Mouse (Mus musculus) inflammation-experienced regulatory T-cells, adult 6 months (primary cell): ENCODE measurements around the gene Unc13a. TPM values are rescaled to one million over a fixed set of nuclear protein-coding genes. Genes with fewer than 3 reads are reported as not detected.
"Not testable (repeated sequence)": the region's sequence is repeated elsewhere in the genome, so short reads cannot be mapped to it uniquely, and the experiment has no call there.

Source experiments
- ATAC-seq: one replicate; pipeline ENCODE4 v1.8.0; 2017
- polyA plus RNA-seq, 3 experiments: library from polyadenylated mRNA; unstranded; fragments of 100-300 nt; shearing (Covaris generic); gene quantifications; one replicate each; pipeline ENCODE4 v1.2.1; 2017

The Unc13a gene
- under 1 TPM; 0.42 to 0.67 (median 0.54) TPM for polyA plus RNA-seq

DNA sequence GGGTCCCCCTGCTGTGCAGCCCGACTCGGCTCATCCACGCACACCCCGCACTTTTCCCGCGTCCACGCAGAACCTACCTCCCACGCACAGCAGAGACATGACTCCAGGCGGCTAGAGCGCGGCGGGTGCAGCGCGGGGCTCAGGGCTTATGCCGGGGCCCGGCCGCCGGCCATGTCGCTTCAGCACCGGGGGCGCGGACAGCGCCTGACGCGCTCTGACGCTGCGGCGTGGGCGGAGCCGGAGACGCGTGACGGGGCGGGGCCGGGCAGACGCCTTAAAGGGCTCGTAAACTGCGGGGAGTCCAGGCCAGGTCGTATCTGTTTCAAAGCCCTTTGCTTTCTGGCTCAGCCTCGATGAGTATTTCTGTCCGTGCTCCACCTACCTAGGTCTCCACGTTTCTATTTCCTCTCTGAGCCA lies at the start of gene Unc13a:
Unc13a (minus strand) TSS at position 209 of the 417 bp plus-strand sequence.
- ATAC-seq: peak; percentile 54

DNA sequence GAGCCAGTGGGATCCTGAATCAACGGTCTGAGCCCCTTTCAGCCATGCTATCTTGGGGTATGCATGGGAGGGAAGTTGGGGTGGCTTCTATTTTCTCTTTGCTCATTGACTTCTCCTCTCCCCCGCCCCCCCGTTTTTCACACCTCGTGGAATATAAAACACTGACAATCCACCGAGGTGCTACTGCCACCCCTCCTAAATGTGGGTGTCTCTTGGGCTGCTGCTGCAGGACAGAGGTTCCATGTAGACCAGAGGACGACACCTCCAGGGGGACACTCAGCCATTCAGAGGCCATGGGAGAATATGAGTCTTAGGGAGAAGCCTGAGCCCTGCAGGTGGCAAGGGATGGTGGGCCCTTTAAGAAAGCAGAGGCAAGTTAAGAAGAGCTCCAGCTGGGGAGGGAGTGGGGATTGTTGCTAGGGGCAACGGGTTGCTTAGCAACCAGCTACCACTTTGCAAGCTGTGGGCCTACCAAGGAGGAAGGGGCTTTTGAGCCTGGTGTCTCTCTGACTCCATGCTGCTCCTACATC lies 48.4 kb upstream of the Unc13a start:
- ATAC-seq: no peak

DNA sequence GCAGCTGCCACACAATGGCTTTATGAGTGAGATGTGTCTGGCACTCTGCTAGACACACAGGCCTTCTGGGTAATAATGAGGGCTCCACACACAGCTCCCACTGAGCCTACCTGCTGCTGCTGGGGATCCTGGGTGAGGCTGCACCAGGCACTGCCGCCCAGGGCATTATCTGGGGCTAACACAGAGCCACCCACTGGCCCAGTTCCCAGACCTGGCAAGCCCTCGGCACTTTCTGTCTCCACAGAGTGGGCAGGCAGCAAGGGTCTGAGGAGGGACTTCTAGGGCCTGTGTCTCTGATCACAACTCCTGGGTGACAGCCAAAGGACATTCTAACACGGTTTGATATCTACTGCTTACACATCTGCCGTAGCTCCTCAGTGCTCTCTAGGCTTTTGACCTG lies 47.7 kb upstream of the Unc13a start:
- no peak for ATAC-seq

DNA sequence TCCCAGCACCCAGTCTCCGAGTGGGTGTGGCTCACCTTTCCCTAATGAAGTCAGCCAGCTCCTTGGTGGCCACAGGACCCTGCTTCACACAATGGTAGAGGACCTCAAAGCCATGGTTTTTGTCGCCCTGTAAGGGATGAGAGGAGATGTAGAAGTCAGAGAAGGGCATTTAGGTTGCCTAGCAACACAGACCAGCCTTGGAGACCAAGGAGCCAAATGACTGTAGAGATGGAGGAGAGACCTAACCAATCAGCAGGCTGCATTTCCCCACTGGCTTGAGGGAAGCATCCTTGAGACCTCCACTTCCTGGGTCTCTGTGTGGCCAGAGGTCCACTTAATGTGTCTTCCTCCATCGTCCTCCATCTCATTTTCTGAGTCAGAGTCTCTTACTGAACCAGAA lies 46.7 kb upstream of the Unc13a start:
- no peak for ATAC-seq

DNA sequence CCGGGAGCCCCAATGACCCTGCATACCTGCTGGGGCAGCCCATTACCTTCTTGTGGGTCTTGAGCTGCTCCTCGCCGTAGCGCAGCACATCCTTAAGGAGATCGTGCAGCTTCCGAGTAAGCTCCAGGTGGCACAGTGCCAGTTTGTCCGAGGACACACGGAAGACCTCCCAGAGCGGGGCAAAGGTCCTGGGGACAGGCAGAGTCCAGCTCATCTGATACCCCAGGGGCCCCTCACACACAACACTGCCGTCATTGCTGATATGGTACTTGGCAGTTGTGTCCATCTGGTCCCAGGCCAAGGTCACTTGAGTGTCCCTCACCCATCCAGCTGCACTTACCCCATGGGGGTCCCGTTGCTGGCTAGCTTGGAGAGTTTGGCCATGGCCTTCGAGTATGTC lies 45.5 kb upstream of the Unc13a start:
- no peak for ATAC-seq

DNA sequence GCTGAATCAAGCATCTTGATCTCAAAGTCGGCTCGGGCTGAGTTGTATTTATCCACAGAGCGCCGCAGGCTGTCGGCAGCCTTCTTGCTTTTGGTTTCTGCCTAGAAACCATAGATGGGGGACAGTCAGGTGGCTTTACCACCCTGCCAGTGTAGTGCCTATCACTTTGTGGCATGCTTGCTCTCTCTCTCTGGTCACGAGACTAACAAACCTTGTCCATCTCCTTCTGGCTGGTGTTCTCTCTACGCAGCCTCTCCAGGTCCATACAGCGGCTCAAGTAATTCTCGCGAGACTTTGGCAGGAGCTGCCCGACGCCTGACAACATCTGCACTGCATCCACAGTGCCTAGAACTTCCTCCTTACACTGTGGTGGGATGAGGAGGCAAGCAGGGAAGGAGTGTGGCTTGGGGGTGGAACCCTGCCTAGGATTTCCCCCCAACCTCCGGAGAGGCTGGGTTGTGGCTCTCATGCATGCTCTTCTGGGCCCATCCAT lies 45.0 kb upstream of the Unc13a start:
- no peak for ATAC-seq

DNA sequence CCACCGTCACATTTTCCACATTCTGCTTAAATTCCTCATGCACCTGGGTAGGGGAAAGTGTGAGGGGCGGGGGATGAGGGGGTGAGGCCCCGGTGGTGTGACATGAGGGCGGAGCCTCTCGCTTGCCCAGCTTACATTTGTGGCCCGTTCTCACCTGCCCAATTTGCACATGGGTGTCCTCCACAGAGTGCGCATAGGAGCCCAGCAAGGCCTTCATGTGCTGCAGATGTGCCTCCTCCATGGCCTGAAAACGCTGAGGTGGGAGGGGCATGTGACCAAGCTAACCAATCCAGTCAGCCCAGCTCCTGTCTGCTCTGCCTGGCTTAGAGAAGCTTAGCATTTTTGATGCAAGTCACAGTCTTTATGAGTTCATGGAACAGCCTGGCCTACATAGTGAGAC lies 44.0 kb upstream of the Unc13a start:
- no peak for ATAC-seq

DNA sequence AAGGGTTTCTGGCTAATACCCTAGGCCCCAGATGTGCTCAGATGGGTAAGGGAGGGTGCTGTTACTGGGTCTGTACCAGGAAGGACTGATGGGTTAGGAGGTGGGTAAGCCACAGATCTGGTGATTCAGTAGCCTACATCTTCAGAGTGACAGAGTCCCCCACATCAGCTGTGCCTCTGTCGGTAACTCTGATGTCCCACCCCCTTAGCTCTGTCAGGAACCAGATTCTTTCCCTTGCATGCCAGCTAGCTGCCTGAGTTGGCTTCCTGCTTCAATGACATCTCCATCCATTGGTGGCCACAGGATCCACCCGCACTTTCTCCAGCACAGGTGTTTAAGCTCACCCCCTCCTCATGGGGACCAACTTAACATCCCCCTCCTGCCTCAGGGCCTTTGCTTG lies 40.0 kb upstream of the Unc13a start:
- ATAC-seq: no peak

DNA sequence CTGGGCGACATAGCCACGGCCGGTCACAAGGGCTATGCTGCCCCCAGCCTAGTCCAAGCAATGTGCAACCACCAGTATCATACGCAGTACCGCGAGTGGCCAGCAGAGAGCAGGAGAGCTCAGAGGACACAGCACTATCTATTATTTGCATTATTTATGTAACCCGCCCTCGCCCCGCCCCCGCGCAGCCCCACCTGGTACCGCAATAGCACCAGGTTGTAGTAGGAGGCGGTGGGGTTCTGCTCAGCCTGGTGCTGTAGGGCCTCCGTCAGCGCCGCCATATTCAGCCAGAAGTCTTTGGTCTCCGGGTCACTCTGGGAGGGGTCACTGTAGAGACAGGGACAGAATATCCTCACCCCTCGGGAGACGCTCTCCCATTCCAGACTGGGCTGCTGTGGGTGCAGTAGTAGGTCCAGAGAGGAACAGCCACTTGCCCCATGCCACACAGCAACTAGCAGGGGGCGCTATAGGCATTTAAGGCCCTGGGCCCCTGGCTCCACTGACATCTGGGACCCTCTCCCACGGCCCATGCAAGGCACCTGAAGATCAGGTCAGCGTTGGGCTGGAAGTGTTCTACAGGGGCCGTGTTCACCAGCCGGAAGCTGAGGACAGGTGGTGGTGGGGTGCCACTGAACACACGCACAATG lies 38.4 kb upstream of the Unc13a start:
- peak; percentile 46 for ATAC-seq

DNA sequence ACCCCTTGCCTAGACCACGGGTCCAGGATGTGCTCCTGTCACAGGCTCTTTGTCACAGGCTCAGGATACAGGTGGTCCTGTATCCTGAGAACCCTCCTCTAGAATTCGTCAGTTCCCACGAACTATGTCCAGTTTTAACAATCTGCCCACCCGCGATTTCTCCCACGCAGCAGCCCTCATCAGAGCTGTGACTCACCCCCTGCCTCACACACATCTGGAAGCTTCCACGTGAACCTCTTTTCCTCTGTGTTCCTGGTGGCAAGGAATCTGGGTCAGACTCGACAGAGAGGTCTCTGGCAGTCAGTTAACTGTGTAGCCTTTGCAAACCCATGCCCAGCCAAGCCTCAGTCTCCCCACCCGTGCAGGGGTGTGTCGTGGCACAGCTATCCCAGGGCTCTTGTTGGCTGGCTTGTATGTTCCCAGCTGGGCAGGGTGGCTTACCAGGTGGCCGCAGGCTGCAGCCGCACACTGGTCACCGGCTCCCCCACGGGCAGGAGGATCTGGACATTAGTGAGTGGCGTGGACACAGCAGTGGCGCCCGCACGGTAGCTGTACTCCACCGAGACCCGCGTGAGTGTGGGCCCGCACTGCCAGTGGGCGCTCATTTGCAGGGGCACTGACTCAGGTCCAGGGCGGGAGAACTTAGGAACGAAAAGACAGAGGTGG lies 37.7 kb upstream of the Unc13a start:
- ATAC-seq: no peak

DNA sequence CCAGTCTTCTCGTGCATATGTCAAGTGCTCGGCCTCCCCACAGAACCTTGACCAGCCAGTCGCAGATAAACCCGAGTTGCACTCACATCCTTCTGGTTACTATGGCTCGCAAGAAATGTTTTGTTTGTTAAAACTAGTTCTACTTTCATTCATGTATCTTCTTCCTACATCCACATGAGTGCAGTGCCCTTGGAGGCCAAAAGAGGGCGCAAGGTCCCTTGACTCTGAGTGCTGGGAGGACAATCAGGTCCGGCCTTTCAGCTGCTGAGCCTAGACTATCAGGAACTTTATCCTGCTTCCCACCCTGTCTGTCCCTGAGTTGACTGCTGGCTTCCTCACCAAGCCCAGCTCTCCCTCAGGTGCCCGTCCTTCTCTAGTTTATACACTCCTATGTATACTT lies 36.3 kb upstream of the Unc13a start:
- no peak for ATAC-seq

DNA sequence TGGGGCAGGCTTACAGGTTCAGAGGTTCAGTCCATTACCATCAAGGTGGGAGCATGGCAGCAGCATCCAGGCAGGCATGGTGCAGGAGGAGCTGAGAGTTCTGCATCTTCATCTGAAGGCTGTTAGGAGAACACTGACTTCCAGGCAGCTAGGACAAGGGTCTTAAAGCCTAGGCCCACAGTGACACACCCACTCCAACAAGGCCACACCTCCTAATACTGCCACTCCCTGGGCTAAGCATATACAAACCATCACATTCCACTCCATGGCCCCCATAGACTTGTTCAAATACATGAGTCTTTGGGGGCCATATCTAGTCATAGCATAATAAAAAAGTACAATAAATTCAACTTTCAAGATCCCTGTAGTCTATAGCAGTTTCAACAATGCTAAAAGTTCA lies 31.8 kb upstream of the Unc13a start:
- ATAC-seq: not testable (repeated sequence)

DNA sequence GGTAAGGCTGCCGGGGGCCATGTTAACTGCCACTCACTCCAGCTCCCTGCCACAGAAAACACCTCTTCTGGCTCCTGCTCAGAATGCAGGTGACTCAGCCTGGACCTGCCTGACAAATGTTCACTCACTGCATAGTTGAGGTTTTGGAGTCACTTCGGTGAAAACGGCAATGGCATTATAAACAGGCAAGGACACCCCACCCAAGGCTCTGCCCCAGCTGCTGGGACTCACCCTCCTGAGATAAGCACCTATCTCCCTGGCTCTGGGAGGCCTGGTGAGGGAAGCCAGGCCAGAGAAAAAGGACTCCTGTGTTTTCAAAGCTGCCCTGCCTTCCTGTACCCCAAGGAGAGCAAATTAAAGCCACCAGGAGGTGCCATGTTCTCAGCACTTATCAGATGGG lies 31.4 kb upstream of the Unc13a start:
- no peak for ATAC-seq

DNA sequence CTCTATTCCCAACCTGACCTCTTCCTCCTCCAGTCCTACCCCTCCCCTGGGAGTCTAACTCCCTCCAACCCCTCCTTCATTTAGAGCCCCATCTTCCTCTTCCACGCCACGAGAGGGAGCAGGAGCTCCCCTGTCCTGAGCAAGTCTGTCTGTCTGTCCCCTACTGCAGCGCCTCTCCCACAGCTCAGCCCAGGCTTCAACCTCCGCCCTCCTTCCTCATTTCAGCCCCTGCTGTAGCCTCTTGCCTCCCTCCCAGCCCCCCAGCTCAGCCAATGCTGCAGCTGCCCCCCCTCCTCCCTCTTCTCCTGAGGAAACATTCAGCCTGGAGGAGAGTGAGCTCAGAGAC lies 30.5 kb upstream of the Unc13a start:
- ATAC-seq: peak; percentile 44

DNA sequence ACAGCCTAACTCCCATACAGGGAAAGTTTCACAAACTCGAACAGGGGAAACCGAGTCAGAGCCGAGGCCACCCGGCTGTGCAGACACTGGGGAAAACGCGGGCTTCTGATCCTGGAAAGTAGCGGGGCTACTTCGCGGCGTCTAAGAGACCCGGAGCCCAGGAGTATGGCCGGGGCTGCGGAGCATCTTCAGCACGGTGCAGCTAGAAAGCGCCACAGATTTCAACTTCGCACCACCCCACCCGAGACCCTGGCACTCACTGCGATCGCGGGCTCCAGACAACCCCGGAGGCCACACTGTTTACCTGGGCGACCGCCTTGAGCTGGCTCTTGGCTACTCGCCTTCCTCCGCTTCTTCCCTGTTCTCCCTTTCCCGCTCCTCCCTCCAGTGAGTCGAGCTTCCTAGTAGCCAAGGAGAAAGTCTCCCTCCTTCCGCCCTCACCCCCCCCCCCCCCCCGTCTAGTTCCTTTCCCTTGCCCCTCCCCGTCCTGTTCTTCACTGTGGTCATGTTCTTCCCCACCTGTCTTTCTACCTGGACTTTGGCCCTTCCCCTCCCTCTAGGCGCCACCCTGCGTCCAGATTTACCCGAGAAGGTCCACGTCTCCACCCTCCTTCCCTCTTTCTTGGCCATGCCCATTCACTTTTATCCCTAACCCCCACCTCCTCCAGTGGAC lies 30.0 kb upstream of the Unc13a start, which contains the start of gene B3gnt3:
B3gnt3 (minus strand) TSS at position 376 of the 673 bp plus-strand sequence.
- peak; percentile 67 for ATAC-seq

DNA sequence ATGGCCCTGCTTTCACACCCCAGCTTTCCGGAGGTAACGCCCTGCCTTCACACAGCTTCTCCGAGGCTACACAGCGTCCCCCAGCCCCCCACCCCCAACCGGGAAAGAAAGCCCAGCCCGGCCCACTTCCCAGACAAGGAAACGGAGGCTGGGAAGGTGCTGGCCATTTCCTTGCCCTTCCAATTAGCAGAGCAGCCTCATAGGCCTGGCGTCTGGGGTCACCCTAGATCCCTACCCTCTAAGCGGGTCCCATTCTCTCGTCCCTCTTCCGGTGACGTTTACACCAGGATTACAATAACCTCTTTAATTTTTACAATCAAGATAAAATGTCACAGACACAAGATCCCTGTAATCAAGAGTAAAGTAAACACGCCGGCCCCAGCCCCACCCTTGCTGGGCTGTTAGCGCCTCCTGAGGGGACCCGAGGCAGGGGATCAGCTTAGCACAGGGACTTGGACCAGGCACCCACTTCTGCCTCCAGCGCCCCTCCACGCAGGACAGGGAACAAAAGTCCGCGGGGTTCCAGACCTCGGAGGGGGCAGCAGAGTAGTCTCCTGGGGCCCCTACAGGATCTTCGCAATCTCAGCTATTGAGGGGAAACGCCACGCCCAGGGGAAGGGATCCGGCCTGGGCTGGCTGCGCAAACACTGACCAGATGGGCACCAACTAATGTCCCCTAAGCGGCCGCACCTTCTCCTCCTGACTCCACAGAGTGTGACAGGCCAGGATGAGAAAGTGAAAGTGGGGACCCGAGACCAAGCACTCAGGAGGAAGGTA lies 29.1 kb upstream of the Unc13a start:
- ATAC-seq: peak; percentile 54

DNA sequence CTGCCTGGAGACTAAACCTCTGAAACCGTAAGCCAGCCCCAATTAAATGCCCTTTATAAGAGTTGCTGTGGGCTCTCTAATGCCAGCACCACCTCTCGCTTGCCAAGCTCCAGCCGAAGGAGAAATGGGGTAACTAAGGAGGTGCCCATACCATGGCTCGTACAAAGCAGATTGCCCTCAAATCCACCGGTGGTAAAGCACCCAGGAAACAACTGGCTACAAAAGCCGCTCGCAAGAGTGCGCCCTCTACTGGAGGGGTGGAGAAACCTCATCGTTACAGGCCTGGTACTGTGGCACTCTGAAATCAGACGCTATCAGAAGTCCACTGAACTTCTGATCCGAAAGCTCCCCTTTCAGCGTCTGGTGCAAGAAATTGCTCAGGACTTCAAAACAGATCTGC lies 23.9 kb upstream of the Unc13a start:
- not testable (repeated sequence) for ATAC-seq

DNA sequence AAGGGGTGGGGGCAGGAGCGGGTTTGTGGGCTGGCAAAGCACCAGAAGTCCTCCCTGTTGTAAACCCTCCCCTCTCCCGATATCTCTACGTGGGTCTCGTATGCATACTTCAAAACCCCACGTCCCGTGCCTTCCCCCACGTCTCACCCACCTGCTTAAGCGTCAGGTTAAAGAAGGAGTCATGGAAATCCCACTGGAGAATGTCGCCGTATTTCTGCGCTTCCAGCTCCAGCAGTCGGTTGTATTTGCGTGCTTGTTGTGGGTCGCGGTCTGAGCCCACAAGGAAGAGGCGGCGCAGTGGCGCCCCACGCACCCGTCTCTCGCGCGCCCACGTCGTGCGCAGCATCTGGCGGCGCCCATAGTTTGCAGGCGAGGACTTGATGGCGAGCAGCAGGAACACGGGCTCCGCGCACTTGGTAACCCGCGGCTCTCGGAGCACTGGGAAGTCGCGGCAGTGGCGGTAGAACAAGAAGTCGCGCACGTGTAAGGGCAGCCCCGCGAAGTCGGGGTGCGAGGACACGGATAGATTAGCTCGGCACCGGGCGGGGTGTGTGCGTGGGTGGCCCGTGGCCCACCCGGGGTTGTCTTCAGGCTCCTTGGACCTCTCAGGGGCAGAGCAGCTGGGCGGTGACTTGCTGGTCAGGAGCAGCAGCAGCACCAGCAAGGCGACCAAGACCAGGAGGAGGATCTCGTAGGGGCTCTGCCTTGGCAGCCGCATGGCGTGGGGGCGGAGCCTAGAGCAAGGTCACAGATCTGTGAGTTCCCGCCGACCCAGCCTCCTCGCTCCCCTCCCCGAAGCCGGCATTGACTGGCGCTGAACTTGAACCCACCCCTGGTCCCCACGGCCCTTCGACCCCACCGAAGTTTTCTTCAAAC lies 21.8 kb upstream of the Unc13a start:
- peak; percentile 5 for ATAC-seq

DNA sequence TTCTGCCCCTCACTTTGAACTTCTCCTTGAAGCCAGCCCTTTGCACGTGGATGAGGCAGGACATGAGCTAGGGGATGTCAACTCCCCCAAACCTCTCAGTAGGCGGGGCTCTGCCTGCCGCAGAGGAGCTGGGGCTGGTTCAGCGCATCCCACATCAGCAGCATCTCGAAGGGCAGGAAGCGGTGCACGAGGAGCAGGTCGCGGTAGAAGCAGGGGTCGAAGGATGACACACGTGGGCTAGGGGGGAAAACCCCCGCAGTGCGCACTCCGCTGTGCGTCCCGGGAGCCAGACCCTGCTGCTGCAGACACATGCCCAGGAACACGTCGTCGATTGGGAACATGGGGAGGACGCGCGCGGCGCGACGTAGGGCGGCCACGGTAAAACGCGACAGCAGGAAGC lies 21.0 kb upstream of the Unc13a start:
- peak; percentile 91 for ATAC-seq

DNA sequence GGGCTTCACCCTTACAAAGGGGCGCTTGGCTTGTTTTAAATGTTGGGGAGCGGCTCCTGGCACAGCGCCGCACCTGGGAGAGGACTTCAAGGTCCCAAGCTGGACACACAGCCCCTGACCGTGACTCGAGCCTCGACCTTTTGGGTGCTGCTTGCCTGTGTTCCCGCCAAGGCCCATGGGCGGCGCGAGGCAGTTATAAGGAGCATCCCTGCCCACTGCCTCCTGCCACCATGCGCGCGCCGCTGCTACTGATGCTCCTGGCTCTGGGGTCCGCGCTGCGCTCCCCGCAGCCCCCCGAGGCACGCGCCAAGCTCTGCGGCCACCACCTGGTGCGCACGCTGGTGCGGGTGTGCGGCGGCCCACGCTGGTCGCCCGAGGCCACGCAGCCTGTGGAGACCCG lies 17.5 kb upstream of the Unc13a start, which contains the start of gene Insl3:
Insl3 (plus strand) TSS at position 187 of the 400 bp plus-strand sequence.
- ATAC-seq: no peak

DNA sequence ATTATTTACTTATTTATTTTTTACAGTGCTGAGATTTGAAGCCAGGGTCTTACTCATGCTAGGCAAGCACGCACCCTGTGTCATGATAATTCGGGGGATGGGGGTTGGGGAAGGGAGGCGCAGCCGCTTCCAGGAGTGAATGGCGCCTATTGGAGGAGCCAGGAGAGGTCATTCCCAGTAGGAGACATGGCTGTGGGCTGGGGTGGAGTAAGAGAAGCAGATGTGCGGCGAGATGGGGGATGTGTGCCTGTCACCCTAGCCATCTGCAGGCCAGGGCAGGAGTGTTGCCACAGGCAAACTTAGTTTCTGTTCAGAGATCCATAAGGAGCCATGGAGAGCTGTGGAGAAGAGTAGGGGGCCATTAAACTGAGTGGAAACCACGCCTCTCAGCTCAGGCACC lies 16.1 kb upstream of the Unc13a start:
- ATAC-seq: no peak
